Mouse (Mus musculus) layer of hippocampus, postnatal 25 days (tissue): Measurements from ENCODE around the gene Fpr-rs7. TPM values are rescaled to one million over a fixed set of nuclear protein-coding genes. Genes with fewer than 3 reads are reported as not detected.

Source experiments
- DNase-seq, 2 experiments: peaks; one replicate each; pipeline ENCODE4 v3.0.0; 2022; ENCODE audit warnings: mixed read lengths in 2 of 2, low spot score in 1 of 2; ENCODE audit errors: extremely low spot score in 1 of 2
- total RNA-seq, 2 experiments: library from RNA; stranded (reverse); gene quantifications; 2 replicates each; pipeline ENCODE4 v1.2.3; 2021

Fpr-rs7 gene
- total RNA-seq = not detected

DNA sequence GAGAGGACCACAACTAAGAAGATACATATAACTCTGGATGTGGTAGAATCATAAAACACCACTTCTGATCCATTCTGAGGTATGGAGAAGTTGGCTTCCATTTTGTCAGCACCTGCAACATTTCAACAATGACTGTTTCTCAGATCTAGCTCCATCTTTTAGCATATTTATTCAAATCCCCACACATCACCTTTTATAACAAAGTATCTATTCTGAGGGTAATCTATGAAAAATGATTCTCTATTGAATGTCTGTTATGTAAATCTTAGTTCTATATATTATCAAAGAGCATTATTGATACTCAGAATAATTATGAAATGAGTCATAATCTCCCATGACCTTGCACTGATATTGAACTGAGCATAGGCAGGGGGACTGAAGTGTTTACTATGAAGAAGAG, at the start of gene Fpr-rs7:
Fpr-rs7 (minus strand) TSS at position 101 of the 400 bp plus-strand sequence.
- DNase-seq = no peak

- DNase-seq = no peak
Observed at GRCm38 (mm10) chr17:20074090-20074489, 39.9 kb downstream of the Fpr-rs7 start.

DNA sequence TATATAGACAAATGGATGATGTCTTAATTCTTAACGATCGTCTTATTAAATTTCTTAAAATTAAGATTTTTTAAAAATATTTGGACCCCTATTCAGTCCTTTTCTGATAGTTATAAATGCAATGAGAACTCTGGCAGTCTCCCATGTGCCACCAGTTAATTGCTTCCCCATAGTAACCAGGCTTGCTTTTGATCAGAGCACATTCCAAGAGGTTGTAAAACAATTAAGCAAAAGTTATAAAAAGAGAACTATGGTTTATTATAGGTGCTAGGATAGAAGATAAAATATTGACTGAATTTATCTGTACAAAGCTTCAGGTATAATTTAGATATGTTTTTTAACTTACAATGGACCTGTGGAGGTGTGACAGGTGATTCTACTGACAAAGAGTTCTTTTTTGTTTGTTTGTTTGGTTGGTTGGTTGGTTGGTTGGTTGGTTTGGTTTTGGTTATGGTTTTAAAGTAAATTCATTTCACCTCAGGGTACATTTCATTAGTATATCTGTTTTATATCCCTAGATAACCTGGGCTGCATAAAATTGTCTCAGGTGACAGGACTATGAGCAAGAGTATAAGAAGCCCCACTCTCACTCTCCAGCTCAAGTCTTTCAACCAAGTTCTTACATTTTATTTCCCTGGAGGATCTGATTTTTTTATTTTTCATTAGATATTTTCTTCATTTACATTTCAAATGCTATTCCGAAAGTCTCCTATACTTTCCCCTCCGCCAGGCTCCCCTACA, 42.2 kb downstream of the Fpr-rs7 start:
- DNase-seq = no peak

Other genes with a start within 250 kb of the Fpr-rs7 start
- gene Vmn2r104, start 65.9 kb downstream of the Fpr-rs7 start, total RNA-seq = not detected
- gene Fpr-rs6, start 68.9 kb upstream of the Fpr-rs7 start, total RNA-seq = not detected
- gene Vmn2r105, start 120.8 kb upstream of the Fpr-rs7 start, total RNA-seq = not detected
- not detected for gene Vmn2r106, start 171.3 kb upstream of the Fpr-rs7 start, total RNA-seq
- not detected for gene Vmn2r107, start 231.0 kb upstream of the Fpr-rs7 start, total RNA-seq